Mouse (Mus musculus): ENCODE results near the gene Zic3. TPM values are rescaled to one million over a fixed set of nuclear protein-coding genes. Genes with fewer than 3 reads are reported as not detected.

The Zic3 gene
- polyA plus RNA-seq (2014; fragmentation: Nextera tagmentation; extraction: Ambion mirVana): 11.1 and 12.6 TPM in 2 replicates

DNA sequence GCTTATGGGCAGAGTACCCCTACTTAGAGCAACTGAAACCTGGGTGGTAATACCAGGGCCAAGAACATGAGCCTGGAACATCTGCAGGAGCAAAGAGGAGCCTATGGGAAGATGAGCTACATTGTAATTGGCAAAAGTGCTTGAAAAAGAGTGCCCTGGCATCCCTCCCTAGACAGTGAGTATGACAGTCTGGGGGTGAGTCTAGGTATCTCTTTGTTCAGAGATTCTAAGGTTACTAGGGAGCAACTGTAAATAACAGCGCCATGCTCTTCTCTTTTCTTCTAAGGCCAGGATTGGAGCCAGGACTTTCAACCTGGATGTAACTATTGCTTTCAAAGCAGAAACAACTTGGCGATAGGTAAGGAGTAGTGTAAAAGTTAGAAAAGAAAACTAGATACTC lies at the start of gene Zic3:
Zic3 (plus strand) TSS at position 301 of the 400 bp plus-strand sequence.
- Histone ChIP-seq H3K9me3 (ENCODE audit: control insufficient read depth, low read length) (no peaks in the 10 kb centered on the region), H3K4me2 (ENCODE audit: low read depth, severe bottlenecking) (no peak within 1 kb of the TSS), H3K27me3 (ENCODE audit: control insufficient read depth, insufficient read depth, low read length) (peaks cover 13% of the 10 kb centered on the region; the same call in 1 of the 2 replicates), H3K27ac (replicated peaks; ENCODE audit: low read depth, low read length) (no peak within 1 kb of the TSS), H3K4me1 (ENCODE audit: control insufficient read depth, insufficient read depth, low read length) (no peaks in the 10 kb centered on the region), H3K36me3 (ENCODE audit: control insufficient read depth, insufficient read depth, low read length) (no peaks in the 10 kb centered on the region), H3K4me3 (ENCODE audit: low read depth, low read length) (no peak within 1 kb of the TSS), H3K9ac (ENCODE audit: low read length) (no peak within 1 kb of the TSS)
- WGBS: 87% methylated on average over 2 of the region's 2 CpGs
- ATAC-seq (ENCODE audit: insufficient number of reproducible peaks, low FRiP score, low TSS enrichment, low read depth) (no peak), DNase-seq (ENCODE audit: low spot score) (no peak)

DNA sequence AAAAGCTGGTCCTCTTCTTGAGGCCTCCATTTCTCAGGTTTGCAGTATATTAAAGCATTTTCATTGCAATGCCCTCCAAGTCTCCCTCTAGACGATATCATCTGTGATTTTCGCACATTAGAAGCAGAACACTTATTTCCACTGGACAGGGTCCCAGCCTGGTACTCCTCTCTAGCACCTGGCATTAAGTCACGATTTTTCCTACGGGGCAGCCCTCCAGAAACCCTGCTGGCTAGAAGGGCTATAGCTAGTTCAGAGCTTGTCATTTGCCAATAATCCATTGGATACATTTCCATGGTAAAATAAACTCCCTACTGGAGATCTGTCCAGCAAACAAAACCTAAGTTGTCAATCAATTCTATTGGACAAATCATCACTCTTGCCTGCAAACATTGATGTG lies 40.1 kb upstream of the Zic3 start:
- no peak for DNase-seq (ENCODE audit: low spot score)
- Histone ChIP-seq H3K9ac (ENCODE audit: low read length) (no peak overlapping the region), H3K27me3 (ENCODE audit: control insufficient read depth, insufficient read depth, low read length) (no peaks in the 10 kb centered on the region), H3K4me2 (ENCODE audit: low read depth, severe bottlenecking) (no peak overlapping the region), H3K27ac (replicated peaks; ENCODE audit: low read depth, low read length) (no peak overlapping the region), H3K4me3 (ENCODE audit: low read depth, low read length) (no peak overlapping the region), H3K36me3 (ENCODE audit: control insufficient read depth, insufficient read depth, low read length) (no peaks in the 10 kb centered on the region), H3K4me1 (ENCODE audit: control insufficient read depth, insufficient read depth, low read length) (no peaks in the 10 kb centered on the region), H3K9me3 (ENCODE audit: control insufficient read depth, low read length) (no peaks in the 10 kb centered on the region)
- 80% methylated on average over 4 of the region's 4 CpGs for WGBS
- no peak for ATAC-seq (ENCODE audit: insufficient number of reproducible peaks, low FRiP score, low TSS enrichment, low read depth)

GRCm38 (mm10) chrX:57987455-57988109 lies 34.9 kb upstream of the Zic3 start:
- no peak for DNase-seq (ENCODE audit: low spot score)
- Histone ChIP-seq H3K9me3 (ENCODE audit: control insufficient read depth, low read length) (no peaks in the 10 kb centered on the region), H3K9ac (ENCODE audit: low read length) (no peak overlapping the region), H3K36me3 (ENCODE audit: control insufficient read depth, insufficient read depth, low read length) (no peaks in the 10 kb centered on the region), H3K4me2 (ENCODE audit: low read depth, severe bottlenecking) (no peak overlapping the region), H3K27ac (replicated peaks; ENCODE audit: low read depth, low read length) (no peak overlapping the region), H3K4me1 (ENCODE audit: control insufficient read depth, insufficient read depth, low read length) (no peaks in the 10 kb centered on the region), H3K27me3 (ENCODE audit: control insufficient read depth, insufficient read depth, low read length) (no peaks in the 10 kb centered on the region), H3K4me3 (ENCODE audit: low read depth, low read length) (no peak overlapping the region)
- no peak for ATAC-seq (ENCODE audit: insufficient number of reproducible peaks, low FRiP score, low TSS enrichment, low read depth)
- 79% methylated on average over 10 of the region's 10 CpGs for WGBS

- peaks cover 29% of the 10 kb centered on the region for H3K27me3 ChIP-seq (ENCODE audit: control insufficient read depth, insufficient read depth, low read length)
- H3K9me3 ChIP-seq (ENCODE audit: control insufficient read depth, low read length): no peaks in the 10 kb centered on the region
- no peak overlapping the region for H3K4me3 ChIP-seq (ENCODE audit: low read depth, low read length)
- ATAC-seq (ENCODE audit: insufficient number of reproducible peaks, low FRiP score, low TSS enrichment, low read depth) (no peak), DNase-seq (ENCODE audit: low spot score) (no peak)
- H3K36me3 ChIP-seq (ENCODE audit: control insufficient read depth, insufficient read depth, low read length): no peaks in the 10 kb centered on the region
- no peak overlapping the region for H3K27ac ChIP-seq (replicated peaks; ENCODE audit: low read depth, low read length)
- 60% methylated on average over 5 of the region's 5 CpGs for WGBS
- H3K9ac ChIP-seq (ENCODE audit: low read length): no peak overlapping the region
- no peaks in the 10 kb centered on the region for H3K4me1 ChIP-seq (ENCODE audit: control insufficient read depth, insufficient read depth, low read length)
- H3K4me2 ChIP-seq (ENCODE audit: low read depth, severe bottlenecking): no peak overlapping the region
These were observed 9.1 kb upstream of the Zic3 start for GRCm38 (mm10) chrX:58013391-58013790.

- Histone ChIP-seq H3K27ac (replicated peaks; ENCODE audit: low read depth, low read length) (no peak overlapping the region), H3K9ac (ENCODE audit: low read length) (no peak overlapping the region), H3K36me3 (ENCODE audit: control insufficient read depth, insufficient read depth, low read length) (no peaks in the 10 kb centered on the region), H3K27me3 (ENCODE audit: control insufficient read depth, insufficient read depth, low read length) (peaks cover 34% of the 10 kb centered on the region), H3K4me2 (ENCODE audit: low read depth, severe bottlenecking) (no peak overlapping the region), H3K4me1 (ENCODE audit: control insufficient read depth, insufficient read depth, low read length) (no peaks in the 10 kb centered on the region), H3K9me3 (ENCODE audit: control insufficient read depth, low read length) (no peaks in the 10 kb centered on the region), H3K4me3 (ENCODE audit: low read depth, low read length) (no peak overlapping the region)
- WGBS: 15% methylated on average over 12 of the region's 12 CpGs
- DNase-seq (ENCODE audit: low spot score) (peak; percentile 30), ATAC-seq (ENCODE audit: insufficient number of reproducible peaks, low FRiP score, low TSS enrichment, low read depth) (no peak)
These were observed 8.4 kb upstream of the Zic3 start for GRCm38 (mm10) chrX:58014093-58014492.

DNA sequence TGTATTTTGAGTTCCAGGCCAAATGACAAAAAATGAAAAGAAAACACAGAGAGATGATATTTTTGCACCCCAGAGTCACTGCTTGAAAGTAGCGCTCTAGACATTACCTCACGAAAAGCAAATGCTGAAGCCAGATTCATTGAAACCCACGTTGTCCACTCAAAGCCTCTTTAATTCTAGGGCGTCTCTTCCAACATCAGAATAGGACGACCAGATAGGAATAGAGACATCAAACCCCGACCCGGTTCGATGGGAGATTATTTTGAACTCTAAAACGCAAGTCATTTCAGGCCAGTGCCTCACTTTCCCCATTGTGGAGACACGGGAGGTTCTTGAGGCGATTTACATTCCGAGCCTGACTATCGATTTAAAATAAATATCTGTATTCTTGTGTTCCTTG lies 7.7 kb upstream of the Zic3 start:
- Histone ChIP-seq H3K9ac (ENCODE audit: low read length) (no peak overlapping the region), H3K36me3 (ENCODE audit: control insufficient read depth, insufficient read depth, low read length) (no peaks in the 10 kb centered on the region), H3K4me1 (ENCODE audit: control insufficient read depth, insufficient read depth, low read length) (no peaks in the 10 kb centered on the region), H3K4me3 (ENCODE audit: low read depth, low read length) (no peak overlapping the region), H3K27me3 (ENCODE audit: control insufficient read depth, insufficient read depth, low read length) (peaks cover 36% of the 10 kb centered on the region), H3K9me3 (ENCODE audit: control insufficient read depth, low read length) (no peaks in the 10 kb centered on the region), H3K27ac (replicated peaks; ENCODE audit: low read depth, low read length) (no peak overlapping the region), H3K4me2 (ENCODE audit: low read depth, severe bottlenecking) (no peak overlapping the region)
- DNase-seq (ENCODE audit: low spot score): peak; percentile 25
- WGBS: 25% methylated on average over 13 of the region's 13 CpGs
- ATAC-seq (ENCODE audit: insufficient number of reproducible peaks, low FRiP score, low TSS enrichment, low read depth): no peak

DNA sequence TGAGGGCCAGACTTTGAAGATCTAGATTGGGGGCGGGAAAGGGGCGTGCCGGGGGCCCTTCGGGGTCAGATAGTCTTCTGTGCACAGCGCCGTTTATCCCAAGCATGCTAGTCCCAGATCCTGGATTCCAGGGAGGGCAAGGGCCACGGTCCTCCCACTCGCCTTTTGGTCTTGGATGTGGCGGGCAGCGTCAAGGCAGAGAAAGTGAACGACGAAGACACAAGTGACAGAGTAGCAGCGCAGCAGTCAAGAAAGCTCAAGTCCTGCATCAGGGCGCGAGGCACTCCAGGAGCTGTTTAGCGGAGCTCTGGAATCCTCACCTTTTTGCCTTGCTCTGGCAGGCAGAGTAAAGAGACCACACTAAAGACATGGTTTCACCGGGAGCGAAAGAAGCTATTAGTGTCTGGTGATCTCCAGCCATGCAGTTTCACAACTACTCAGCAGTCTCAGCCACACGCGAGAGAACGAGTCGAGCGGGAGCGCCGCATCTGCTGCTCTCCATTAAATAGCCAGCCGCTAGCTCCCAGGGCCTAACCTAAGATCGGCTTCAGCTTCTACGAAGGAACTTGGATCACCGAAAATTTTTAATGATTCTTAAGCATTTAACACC lies 7.1 kb upstream of the Zic3 start:
- Histone ChIP-seq H3K4me3 (ENCODE audit: low read depth, low read length) (no peak overlapping the region), H3K27ac (replicated peaks; ENCODE audit: low read depth, low read length) (no peak overlapping the region), H3K9ac (ENCODE audit: low read length) (no peak overlapping the region), H3K4me1 (ENCODE audit: control insufficient read depth, insufficient read depth, low read length) (no peaks in the 10 kb centered on the region), H3K4me2 (ENCODE audit: low read depth, severe bottlenecking) (peak overlapping the region; percentile 12; the same call in 1 of the 2 replicates), H3K9me3 (ENCODE audit: control insufficient read depth, low read length) (no peaks in the 10 kb centered on the region), H3K27me3 (ENCODE audit: control insufficient read depth, insufficient read depth, low read length) (peaks cover 37% of the 10 kb centered on the region), H3K36me3 (ENCODE audit: control insufficient read depth, insufficient read depth, low read length) (no peaks in the 10 kb centered on the region)
- DNase-seq (ENCODE audit: low spot score) (peak; percentile 55), ATAC-seq (ENCODE audit: insufficient number of reproducible peaks, low FRiP score, low TSS enrichment, low read depth) (no peak)
- 21% methylated on average over 28 of the region's 29 CpGs for WGBS

GRCm38 (mm10) chrX:58018720-58019119 lies 3.8 kb upstream of the Zic3 start:
- H3K4me3 ChIP-seq (ENCODE audit: low read depth, low read length): no peak overlapping the region
- no peaks in the 10 kb centered on the region for H3K36me3 ChIP-seq (ENCODE audit: control insufficient read depth, insufficient read depth, low read length)
- DNase-seq (ENCODE audit: low spot score) (peak; percentile 28), ATAC-seq (ENCODE audit: insufficient number of reproducible peaks, low FRiP score, low TSS enrichment, low read depth) (no peak)
- H3K4me2 ChIP-seq (ENCODE audit: low read depth, severe bottlenecking): no peak overlapping the region
- peaks cover 34% of the 10 kb centered on the region for H3K27me3 ChIP-seq (ENCODE audit: control insufficient read depth, insufficient read depth, low read length)
- WGBS: 17% methylated on average over 24 of the region's 24 CpGs
- no peak overlapping the region for H3K27ac ChIP-seq (replicated peaks; ENCODE audit: low read depth, low read length)
- H3K9me3 ChIP-seq (ENCODE audit: control insufficient read depth, low read length): no peaks in the 10 kb centered on the region
- H3K4me1 ChIP-seq (ENCODE audit: control insufficient read depth, insufficient read depth, low read length): no peaks in the 10 kb centered on the region
- H3K9ac ChIP-seq (ENCODE audit: low read length): no peak overlapping the region

Data from limb, embryonic 11.5 days (tissue).